Mouse (Mus musculus): ENCODE measurements around the gene Olfr49.

Olfr49 gene

DNA sequence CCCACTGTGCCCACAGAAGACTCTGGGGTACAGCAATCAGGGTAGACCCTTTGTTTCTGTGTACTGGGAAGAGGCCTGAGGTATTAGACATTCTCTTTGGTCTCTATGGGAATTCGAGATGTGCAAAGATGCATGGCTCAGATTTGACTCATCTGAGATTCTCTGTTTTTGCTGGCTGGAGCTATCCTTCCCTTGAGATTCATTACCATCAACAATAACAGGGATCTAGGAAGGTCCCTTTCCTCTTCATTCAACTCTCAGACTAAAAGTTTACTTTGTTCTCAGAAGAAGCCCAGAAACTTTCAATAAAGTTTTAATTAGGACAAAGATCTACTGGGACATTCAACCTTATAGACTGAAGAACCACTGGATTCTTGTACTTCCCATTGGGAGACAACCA lies at the start of gene Olfr49:
TSS of gene Olfr49 (minus strand) at position 101 of the 400 bp plus-strand sequence.
- no peak for DNase-seq (ENCODE audit: low read depth, low spot score)

DNA sequence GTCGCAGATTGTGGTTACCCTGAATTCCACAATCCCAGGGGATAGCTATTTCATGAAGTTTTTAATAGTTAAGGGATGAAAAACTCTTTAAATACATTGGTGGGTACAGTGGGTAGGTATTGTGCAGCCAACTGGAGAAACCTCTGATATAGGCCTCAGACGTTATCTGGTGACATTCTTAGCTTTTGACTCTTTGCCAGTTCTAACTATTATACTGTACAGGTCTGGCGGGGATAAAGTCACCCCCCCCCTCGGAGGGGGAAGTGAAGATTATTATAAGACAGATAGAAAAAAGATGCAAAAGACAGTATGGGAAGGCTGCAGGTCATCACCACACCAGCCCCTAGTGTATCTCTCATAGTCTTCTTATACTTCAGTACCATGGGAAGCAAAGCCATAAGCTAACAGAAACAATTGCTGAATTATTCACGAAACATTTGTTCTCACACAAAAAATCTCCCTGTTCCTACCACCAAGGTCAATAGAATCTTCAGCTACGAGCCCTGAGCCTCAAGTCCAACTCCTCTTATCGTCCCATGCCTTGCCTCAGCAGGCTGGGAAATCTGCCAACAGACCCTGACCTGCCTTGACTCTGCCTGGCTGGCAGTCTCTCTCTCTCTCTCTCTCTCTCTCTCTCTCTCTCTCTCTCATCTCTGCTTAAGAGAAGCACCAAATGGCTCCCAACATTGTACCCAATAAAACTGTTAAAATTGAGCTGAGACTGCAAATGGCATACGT lies 48.9 kb upstream of the Olfr49 start:
- DNase-seq (ENCODE audit: low read depth, low spot score): no peak

GRCm38 (mm10) chr14:54332176-54333074 lies 47.7 kb upstream of the Olfr49 start:
- DNase-seq (ENCODE audit: low read depth, low spot score): no peak

- no peak for DNase-seq (ENCODE audit: low read depth, low spot score)
Measured at GRCm38 (mm10) chr14:54331178-54331577, 46.4 kb upstream of the Olfr49 start.

DNA sequence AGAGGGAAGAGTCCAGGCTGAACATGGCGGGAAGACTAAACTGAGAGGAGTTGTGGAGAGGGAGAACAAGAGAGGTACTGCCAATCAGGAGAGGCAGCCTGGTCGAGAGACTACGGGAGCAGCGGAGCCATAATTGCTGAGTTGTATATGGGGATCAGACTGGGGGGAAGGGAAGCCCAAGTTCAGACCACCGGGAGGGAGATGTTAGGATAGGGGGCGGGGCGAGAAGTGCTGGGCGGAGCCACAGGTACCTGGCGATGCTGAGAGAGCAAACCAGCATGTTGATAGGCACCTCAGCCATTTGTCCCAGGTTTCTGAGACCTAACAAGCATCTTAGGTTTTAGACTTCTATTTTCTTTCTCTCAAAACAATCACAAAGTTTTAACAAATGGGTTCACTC lies 44.5 kb upstream of the Olfr49 start:
- DNase-seq (ENCODE audit: low read depth, low spot score): no peak

GRCm38 (mm10) chr14:54328548-54328947 lies 43.8 kb upstream of the Olfr49 start:
- DNase-seq (ENCODE audit: low read depth, low spot score): peak; percentile 25

- no peak for DNase-seq (ENCODE audit: low read depth, low spot score)
Measured at GRCm38 (mm10) chr14:54324486-54324885, 39.7 kb upstream of the Olfr49 start.

DNA sequence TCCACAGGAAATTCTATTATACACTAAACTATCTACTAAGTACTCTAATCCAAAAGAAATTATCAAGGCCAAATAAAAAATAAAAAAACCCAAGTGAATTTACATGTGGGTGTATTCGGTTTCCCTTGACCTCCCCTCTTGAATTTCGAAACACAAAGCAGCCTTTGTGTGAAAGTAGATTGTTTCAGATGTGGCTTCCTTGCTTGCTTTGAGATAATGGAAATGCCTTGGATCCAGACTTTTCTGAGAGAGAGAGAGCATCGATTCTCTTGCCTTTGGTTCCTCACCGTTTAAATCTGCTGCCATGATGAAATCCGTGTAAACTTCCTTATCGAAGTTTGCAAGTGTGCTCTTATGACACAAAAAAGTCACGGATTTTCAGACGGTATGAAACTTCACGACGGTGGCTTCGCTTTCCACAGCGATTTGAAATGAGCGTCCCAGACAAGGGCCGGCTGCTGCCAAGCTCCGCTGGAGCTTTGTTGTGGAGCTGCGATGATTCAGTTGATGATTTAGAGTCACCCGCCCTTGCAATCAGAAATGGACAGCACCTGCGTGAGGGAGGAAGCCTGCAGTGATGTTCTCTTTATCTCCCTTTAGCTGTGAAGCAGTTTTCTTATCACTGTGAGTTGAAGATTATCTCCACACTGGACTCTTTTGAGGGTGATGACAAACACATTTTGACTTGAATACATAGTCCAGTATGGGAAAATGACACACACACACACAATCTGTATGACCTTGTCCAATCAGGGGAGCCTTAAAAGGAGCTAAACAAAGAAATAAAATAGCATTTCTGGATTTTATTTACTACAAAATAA lies 37.0 kb upstream of the Olfr49 start:
- no peak for DNase-seq (ENCODE audit: low read depth, low spot score)

DNA sequence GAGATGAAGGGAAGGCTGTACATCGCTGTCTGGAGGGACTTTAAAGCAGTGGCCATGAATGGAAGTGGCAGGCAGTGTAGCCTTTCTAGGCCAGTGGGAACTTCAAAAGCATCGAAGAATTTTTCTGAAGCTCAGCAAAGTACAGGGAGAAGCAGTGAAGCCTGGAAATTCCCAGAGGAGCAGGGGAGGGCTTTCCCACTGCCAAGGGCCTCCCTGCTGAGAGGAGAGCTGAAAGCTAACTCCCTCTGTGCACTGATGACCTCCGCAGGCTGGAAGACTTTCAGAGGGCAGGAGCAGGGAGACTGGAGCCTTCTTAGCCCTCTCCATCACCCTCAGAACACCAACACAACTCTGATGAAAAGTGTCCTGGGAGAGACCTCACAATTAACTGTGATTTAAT lies 27.0 kb upstream of the Olfr49 start:
- DNase-seq (ENCODE audit: low read depth, low spot score): no peak

DNA sequence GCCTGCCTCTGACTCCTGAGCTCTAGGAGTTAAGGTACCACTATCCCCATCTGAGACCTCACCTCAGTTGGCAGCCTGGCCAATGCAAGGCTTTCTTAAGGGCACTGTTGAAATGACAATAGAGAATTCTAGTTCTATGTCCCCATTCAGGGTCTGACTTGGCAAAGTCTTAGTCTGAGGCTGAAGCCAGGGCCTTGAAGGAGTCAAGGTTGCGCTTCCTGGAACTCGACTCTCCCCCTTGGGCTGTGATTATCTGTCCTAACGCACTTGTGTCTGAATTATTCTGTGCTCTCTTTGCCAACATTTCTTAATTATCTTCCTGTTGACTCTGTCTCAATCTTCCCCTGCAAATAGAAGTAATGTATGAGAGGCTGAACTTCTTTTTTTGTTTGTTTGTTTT lies 15.9 kb upstream of the Olfr49 start:
- no peak for DNase-seq (ENCODE audit: low read depth, low spot score)

GRCm38 (mm10) chr14:54300136-54300535 lies 15.4 kb upstream of the Olfr49 start:
- no peak for DNase-seq (ENCODE audit: low read depth, low spot score)

DNA sequence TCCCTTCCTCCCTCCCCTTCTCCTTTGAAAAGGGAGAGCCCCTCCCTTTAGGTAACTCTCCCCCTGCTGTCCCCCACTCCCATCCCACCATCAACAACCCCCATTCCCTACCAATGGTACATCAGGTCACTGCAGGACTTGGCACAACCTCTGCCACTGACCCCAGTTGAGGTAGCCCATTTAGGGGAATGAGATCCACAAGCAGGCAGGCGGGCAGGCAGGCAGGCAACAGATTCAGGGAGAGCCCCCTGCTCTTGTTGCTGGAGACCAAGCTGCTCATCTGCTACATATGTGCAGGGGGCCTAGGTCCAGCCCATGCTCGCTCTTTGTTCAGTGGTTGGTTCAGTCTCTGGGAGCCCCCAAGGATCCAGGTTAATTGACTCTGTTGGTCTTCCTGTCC lies 8.3 kb downstream of the Olfr49 start:
- no peak for DNase-seq (ENCODE audit: low read depth, low spot score)

GRCm38 (mm10) chr14:54272696-54273095 lies 12.0 kb downstream of the Olfr49 start:
- DNase-seq (ENCODE audit: low read depth, low spot score): no peak

GRCm38 (mm10) chr14:54271976-54272606 lies 12.6 kb downstream of the Olfr49 start:
- no peak for DNase-seq (ENCODE audit: low read depth, low spot score)

DNA sequence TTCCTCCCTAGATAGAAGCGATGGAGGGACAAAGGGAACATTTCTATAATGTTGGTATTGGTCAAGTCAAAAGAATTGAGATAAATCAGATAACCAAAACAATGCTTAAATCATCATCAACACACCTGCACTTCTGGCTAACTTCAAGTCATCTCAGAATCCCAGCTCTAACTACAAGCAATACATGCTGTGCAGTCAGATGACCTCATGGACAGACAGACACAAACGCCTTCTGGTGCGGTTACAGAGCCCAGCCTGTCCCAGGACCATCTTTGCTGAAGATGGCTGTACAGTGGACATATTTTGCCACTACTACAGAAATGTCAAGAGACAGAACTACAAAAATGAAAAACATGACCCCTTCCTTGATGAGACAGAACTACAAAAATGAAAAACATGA lies 14.3 kb downstream of the Olfr49 start:
- no peak for DNase-seq (ENCODE audit: low read depth, low spot score)

- DNase-seq (ENCODE audit: low read depth, low spot score): no peak
Measured at GRCm38 (mm10) chr14:54269566-54269965, 15.2 kb downstream of the Olfr49 start.

DNA sequence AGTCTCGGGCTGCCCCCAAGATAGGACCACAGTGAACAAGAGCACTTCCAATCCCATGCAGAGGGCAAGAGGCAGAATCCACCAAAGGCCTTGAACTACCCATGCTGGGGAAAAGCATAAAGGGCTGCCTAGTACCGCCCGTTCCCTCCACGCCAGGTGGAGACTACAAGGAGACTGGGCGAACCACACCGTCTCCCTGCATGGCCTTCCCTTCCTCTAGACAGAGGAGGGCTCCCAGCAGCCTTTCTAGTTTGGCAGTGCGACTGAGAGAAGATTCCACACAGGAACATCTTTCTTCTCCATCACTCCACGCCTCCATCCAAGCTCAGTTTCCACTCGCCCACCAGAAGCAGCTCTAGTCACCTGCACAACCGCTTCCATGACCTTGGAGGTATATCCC lies 16.8 kb downstream of the Olfr49 start:
- no peak for DNase-seq (ENCODE audit: low read depth, low spot score)

DNA sequence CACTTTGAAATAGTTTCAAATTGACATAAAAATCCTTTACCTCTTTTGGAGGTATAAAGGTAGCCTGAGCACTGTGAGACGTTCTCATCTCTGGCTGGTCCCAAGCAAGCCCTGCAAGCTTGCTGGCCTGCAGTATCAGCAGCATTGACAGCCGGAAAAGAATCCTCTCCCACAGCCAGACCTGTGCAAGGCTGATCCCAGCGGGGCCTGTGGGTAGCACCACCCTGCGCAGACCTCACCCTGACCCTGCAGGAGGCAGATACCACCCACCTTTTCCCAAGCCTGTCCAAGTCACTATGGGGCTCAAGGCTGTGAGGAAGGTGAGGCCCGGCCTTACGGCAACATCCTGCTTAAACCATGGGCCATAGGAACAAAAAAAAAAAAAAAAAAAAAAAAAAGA lies 18.8 kb downstream of the Olfr49 start:
- DNase-seq (ENCODE audit: low read depth, low spot score): no peak

- DNase-seq (ENCODE audit: low read depth, low spot score): no peak
Measured at GRCm38 (mm10) chr14:54265093-54265492, 19.6 kb downstream of the Olfr49 start.

GRCm38 (mm10) chr14:54264231-54264630 lies 20.5 kb downstream of the Olfr49 start:
- DNase-seq (ENCODE audit: low read depth, low spot score): no peak

GRCm38 (mm10) chr14:54263099-54263498 lies 21.6 kb downstream of the Olfr49 start:
- DNase-seq (ENCODE audit: low read depth, low spot score): no peak

- no peak for DNase-seq (ENCODE audit: low read depth, low spot score)
Measured at GRCm38 (mm10) chr14:54262622-54263021, 22.1 kb downstream of the Olfr49 start.
